Mouse (Mus musculus) heart, postnatal 0 days (tissue): ENCODE results near the gene Alpl.

Source experiments
- CTCF ChIP-seq: IDR thresholded peaks from 2 replicates; pipeline ENCODE4 v1.5.1; 2016; ENCODE audit warnings: antibody characterized with exemption, control low read depth, low read depth
- EP300 ChIP-seq: IDR thresholded peaks from 2 replicates; pipeline ENCODE4 v1.6.1; 2016; ENCODE audit warnings: antibody characterized with exemption, low read depth

DNA sequence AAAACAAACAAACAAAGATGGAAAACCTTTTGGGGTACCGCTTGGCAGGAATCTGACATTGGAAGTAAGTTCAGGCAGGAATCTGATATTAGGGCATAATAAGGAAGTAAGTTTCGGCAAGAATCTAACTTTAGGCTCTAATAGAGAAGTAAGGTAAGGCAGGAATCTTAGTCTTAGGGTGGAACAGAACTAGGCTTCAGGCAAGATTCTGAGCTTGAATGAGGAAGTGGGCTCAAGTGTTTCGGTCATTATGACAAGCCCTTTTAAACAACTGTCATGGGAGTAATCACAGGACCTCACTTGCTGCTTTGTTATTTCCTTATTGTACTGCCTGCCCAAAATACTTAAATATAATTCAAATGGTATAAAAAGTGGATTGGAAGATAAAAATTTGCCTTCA lies 22.2 kb upstream of the Alpl start:
- TF ChIP-seq CTCF (no peak), EP300 (no peak)
